Mouse (Mus musculus) thymus, adult 2 months (tissue): ENCODE data around the gene Stoml1. TPM values are rescaled to one million over a fixed set of nuclear protein-coding genes. Genes with fewer than 3 reads are reported as not detected.

Experiments used
- DNase-seq: peaks from one replicate; pipeline ENCODE4 v3.0.0; 2021
- H3K27ac ChIP-seq: fragments of 200-500 bp; 2 replicates; pipeline ENCODE4 v1.5.1; 2012; ENCODE audit warnings: low read length, control low read depth; ENCODE audit not compliant: control insufficient read depth, insufficient read depth
- H3K27me3 ChIP-seq: fragments of 200-500 bp; 2 replicates; pipeline ENCODE4 v1.6.1; 2012; ENCODE audit warnings: mild to moderate bottlenecking, low read length, moderate library complexity, mixed read lengths; ENCODE audit not compliant: control insufficient read depth, insufficient read depth
- H3K36me3 ChIP-seq: fragments of 200-500 bp; 2 replicates; pipeline ENCODE4 v1.6.1; 2012; ENCODE audit warnings: mild to moderate bottlenecking, low read length, moderate library complexity; ENCODE audit not compliant: control insufficient read depth, insufficient read depth
- H3K4me1 ChIP-seq: fragments of 200-500 bp; replicated peaks from 2 replicates; pipeline ENCODE4 v1.6.1; 2012; ENCODE audit warnings: low read length; ENCODE audit not compliant: control insufficient read depth, insufficient read depth
- H3K4me3 ChIP-seq: fragments of 200-500 bp; 2 replicates; pipeline ENCODE4 v1.5.1; 2012; ENCODE audit warnings: mild to moderate bottlenecking, low read length, control low read depth, moderate library complexity; ENCODE audit not compliant: control insufficient read depth, insufficient read depth
- CTCF ChIP-seq: fragments of 200-500 bp; IDR thresholded peaks from 2 replicates; pipeline ENCODE4 v1.5.1; 2012; ENCODE audit warnings: mild to moderate bottlenecking, control low read depth, low read length, moderate library complexity, borderline replicate concordance; ENCODE audit not compliant: control insufficient read depth, poor library complexity, insufficient read depth; ENCODE audit errors: extremely low read depth
- POLR2A ChIP-seq: fragments of 200-500 bp; IDR thresholded peaks from 2 replicates; pipeline ENCODE4 v1.6.1; 2012; ENCODE audit warnings: mild to moderate bottlenecking, low read length, control low read depth, moderate library complexity; ENCODE audit not compliant: control insufficient read depth, poor library complexity, insufficient read depth; ENCODE audit errors: extremely low read depth
- WGBS: fragments of 180-500 bp; shearing (Covaris S2); methylation state at CpG from one replicate; pipeline ENCODE4 v1.1.7; 2018; 5-methylcytosine and 5-hydroxymethylcytosine counted together
- polyA plus RNA-seq: library from polyadenylated mRNA; depleted of rRNA; stranded (reverse); fragments of >200 nt; gene quantifications from 2 replicates; pipeline ENCODE4 v1.2.3, GENCODE M21; 2012

Stoml1 gene
- polyA plus RNA-seq, 1 experiment, result 71.5 TPM

GRCm38 (mm10) chr9:58295345-58295744, 42.4 kb downstream of the Stoml1 start:
- DNase-seq, result no peak
- H3K36me3 ChIP-seq, result no peaks in the 10 kb centered on the region
- H3K27ac ChIP-seq, result no peak overlapping the region
- no peaks in the 10 kb centered on the region for H3K27me3 ChIP-seq
- H3K4me1 ChIP-seq, result no peaks in the 10 kb centered on the region
- TF ChIP-seq CTCF (no peak), POLR2A (no peak)
- H3K4me3 ChIP-seq, result no peak overlapping the region
- 91% methylated on average over 3 of the region's 3 CpGs for WGBS

- TF ChIP-seq POLR2A, result no peak
- no peak for TF ChIP-seq CTCF
- Histone ChIP-seq H3K4me1 (no peaks in the 10 kb centered on the region), H3K27me3 (no peaks in the 10 kb centered on the region), H3K36me3 (no peaks in the 10 kb centered on the region), H3K4me3 (no peak overlapping the region), H3K27ac (no peak overlapping the region)
- no peak for DNase-seq
- 85% methylated on average over 9 of the region's 9 CpGs for WGBS
These were observed 42.9 kb downstream of the Stoml1 start for GRCm38 (mm10) chr9:58295766-58296361.

- no peak for TF ChIP-seq POLR2A
- TF ChIP-seq CTCF, result no peak
- WGBS, result 95% methylated on average over 6 of the region's 6 CpGs
- no peaks in the 10 kb centered on the region for H3K36me3 ChIP-seq
- H3K27me3 ChIP-seq, result no peaks in the 10 kb centered on the region
- H3K4me1 ChIP-seq, result no peaks in the 10 kb centered on the region
- no peak overlapping the region for H3K4me3 ChIP-seq
- no peak for DNase-seq
- no peak overlapping the region for H3K27ac ChIP-seq
These were observed 44.1 kb downstream of the Stoml1 start for GRCm38 (mm10) chr9:58297065-58297464.

- WGBS, result 81% methylated on average over 4 of the region's 4 CpGs
- TF ChIP-seq POLR2A, result no peak
- TF ChIP-seq CTCF, result no peak
- Histone ChIP-seq H3K36me3 (no peaks in the 10 kb centered on the region), H3K27me3 (no peaks in the 10 kb centered on the region), H3K27ac (no peak overlapping the region), H3K4me1 (no peaks in the 10 kb centered on the region), H3K4me3 (no peak overlapping the region)
- no peak for DNase-seq
These were observed 45.1 kb downstream of the Stoml1 start for GRCm38 (mm10) chr9:58297961-58298477.

GRCm38 (mm10) chr9:58299356-58299799, 46.4 kb downstream of the Stoml1 start:
- Histone ChIP-seq H3K4me1 (no peaks in the 10 kb centered on the region), H3K27ac (no peak overlapping the region), H3K27me3 (no peaks in the 10 kb centered on the region), H3K36me3 (no peaks in the 10 kb centered on the region), H3K4me3 (no peak overlapping the region)
- WGBS, result 97% methylated on average over 2 of the region's 2 CpGs
- TF ChIP-seq CTCF, result no peak
- TF ChIP-seq POLR2A, result no peak
- DNase-seq, result no peak

GRCm38 (mm10) chr9:58303115-58303514, 50.2 kb downstream of the Stoml1 start:
- no peak for DNase-seq
- TF ChIP-seq POLR2A (no peak), CTCF (no peak)
- H3K27me3 ChIP-seq, result no peaks in the 10 kb centered on the region
- H3K4me3 ChIP-seq, result no peak overlapping the region
- no peaks in the 10 kb centered on the region for H3K36me3 ChIP-seq
- WGBS, result 82% methylated on average over 5 of the region's 5 CpGs
- no peak overlapping the region for H3K27ac ChIP-seq
- H3K4me1 ChIP-seq, result no peaks in the 10 kb centered on the region
